ENCODE assay signal across 15 mouse cellular contexts in genomic region chr4:102239102-102239501, GRCm38 (mm10).
"Had no signal": no experiment of that assay in that cellular context is flagged by ENCODE, and none has a peak within 500 bp of the region (broad histone marks: within the 10 kb centered on the region; RNA-seq: fewer than 3 reads in every experiment).

No protein-coding gene starts in this region.

- DNase-seq: kidney, adult 18-20 months; kidney, postnatal 10 days; kidney, postnatal 4 days; liver; liver, embryonic 13.5 days; liver, postnatal 0 days; lung, postnatal 14 days; thymus, adult 2 months; thymus, postnatal 25 days had no signal

- H3K4me3 ChIP-seq: limb, embryonic 12.5 days; liver, embryonic 13.5 days; lung, embryonic 15.5 days; megakaryocyte, embryonic 14.5 days; midbrain, embryonic 13.5 days; stomach, embryonic 15.5 days had no signal

- H3K27ac ChIP-seq: limb, embryonic 12.5 days; liver, embryonic 13.5 days; lung, embryonic 15.5 days; macrophage; stomach, embryonic 15.5 days had no signal

- H3K27me3 ChIP-seq: limb, embryonic 12.5 days; liver, embryonic 13.5 days; lung, embryonic 15.5 days; megakaryocyte, embryonic 14.5 days; midbrain, embryonic 13.5 days; stomach, embryonic 15.5 days had no signal

- H3K36me3 ChIP-seq: limb, embryonic 12.5 days; liver, embryonic 13.5 days; lung, embryonic 15.5 days; midbrain, embryonic 13.5 days; stomach, embryonic 15.5 days had no signal

- H3K9me3 ChIP-seq: limb, embryonic 12.5 days; liver, embryonic 13.5 days; lung, embryonic 15.5 days; megakaryocyte, embryonic 14.5 days; midbrain, embryonic 13.5 days; stomach, embryonic 15.5 days had no signal

- H3K9ac ChIP-seq: limb, embryonic 12.5 days; liver, embryonic 13.5 days; liver, postnatal 0 days; lung, embryonic 15.5 days; midbrain, embryonic 13.5 days; stomach, embryonic 15.5 days had no signal

- H3K4me2 ChIP-seq: limb, embryonic 12.5 days; liver, embryonic 13.5 days; lung, embryonic 15.5 days; midbrain, embryonic 13.5 days; stomach, embryonic 15.5 days had no signal

- H3K4me1 ChIP-seq: limb, embryonic 12.5 days; liver, embryonic 13.5 days; megakaryocyte, embryonic 14.5 days; stomach, embryonic 15.5 days had no signal

- ATAC-seq: liver, postnatal 0 days had no signal
